Mouse (Mus musculus): ENCODE results near the gene Cep19. TPM values are rescaled to one million over a fixed set of nuclear protein-coding genes. Genes with fewer than 3 reads are reported as not detected.
"Not testable (repeated sequence)": the region's sequence is repeated elsewhere in the genome, so short reads cannot be mapped to it uniquely, and the experiment has no call there.

Gene Cep19
- 31.7 and 31.9 TPM in 2 replicates for polyA plus RNA-seq (2015; fragmentation: Nextera tagmentation; extraction: Ambion mirVana)

GRCm38 (mm10) chr16:32099638-32100150 is at the start of gene Cep19, which contains the start of gene Pigx:
Gene Cep19 (plus strand): TSS chr16:32099800.
Gene Pigx (minus strand): TSS chr16:32099740.
- peak; percentile 98 for ATAC-seq (ENCODE audit: low read depth)
- H3K36me3 ChIP-seq (ENCODE audit: control insufficient read depth, insufficient read depth, low read length): peaks cover 5% of the 10 kb centered on the region; the same call in 1 of the 2 replicates
- H3K9ac ChIP-seq (ENCODE audit: low read length): peak within 1 kb of the TSS; percentile 85
- H3K4me2 ChIP-seq (ENCODE audit: low read depth, low read length): peak within 1 kb of the TSS; percentile 83
- H3K9me3 ChIP-seq (ENCODE audit: control insufficient read depth, low read length): no peaks in the 10 kb centered on the region
- peaks cover 14% of the 10 kb centered on the region for H3K4me1 ChIP-seq (replicated peaks; ENCODE audit: control insufficient read depth, insufficient read depth, low read length)
- H3K4me3 ChIP-seq (ENCODE audit: low read length): peak within 1 kb of the TSS; percentile 70
- H3K27ac ChIP-seq (ENCODE audit: low read length): peak within 1 kb of the TSS; percentile 77
- no peaks in the 10 kb centered on the region for H3K27me3 ChIP-seq (ENCODE audit: control insufficient read depth, insufficient read depth, low read depth, low read length)
- WGBS: 0% methylated on average over 34 of the region's 34 CpGs

GRCm38 (mm10) chr16:32058817-32059216 is 40.8 kb upstream of the Cep19 start:
- no peak overlapping the region for H3K27ac ChIP-seq (ENCODE audit: low read length)
- WGBS: 67% methylated on average over 5 of the region's 5 CpGs
- H3K4me2 ChIP-seq (ENCODE audit: low read depth, low read length): no peak overlapping the region
- no peak overlapping the region for H3K9ac ChIP-seq (ENCODE audit: low read length)
- no peaks in the 10 kb centered on the region for H3K9me3 ChIP-seq (ENCODE audit: control insufficient read depth, low read length)
- H3K36me3 ChIP-seq (ENCODE audit: control insufficient read depth, insufficient read depth, low read length): no peaks in the 10 kb centered on the region
- H3K4me3 ChIP-seq (ENCODE audit: low read length): no peak overlapping the region
- H3K27me3 ChIP-seq (ENCODE audit: control insufficient read depth, insufficient read depth, low read depth, low read length): no peaks in the 10 kb centered on the region
- ATAC-seq (ENCODE audit: low read depth): no peak
- no peaks in the 10 kb centered on the region for H3K4me1 ChIP-seq (replicated peaks; ENCODE audit: control insufficient read depth, insufficient read depth, low read length)

- no peak overlapping the region for H3K4me3 ChIP-seq (ENCODE audit: low read length)
- no peaks in the 10 kb centered on the region for H3K9me3 ChIP-seq (ENCODE audit: control insufficient read depth, low read length)
- no peak overlapping the region for H3K27ac ChIP-seq (ENCODE audit: low read length)
- ATAC-seq (ENCODE audit: low read depth): no peak
- H3K4me2 ChIP-seq (ENCODE audit: low read depth, low read length): no peak overlapping the region
- H3K36me3 ChIP-seq (ENCODE audit: control insufficient read depth, insufficient read depth, low read length): no peaks in the 10 kb centered on the region
- H3K9ac ChIP-seq (ENCODE audit: low read length): no peak overlapping the region
- H3K4me1 ChIP-seq (replicated peaks; ENCODE audit: control insufficient read depth, insufficient read depth, low read length): no peaks in the 10 kb centered on the region
- H3K27me3 ChIP-seq (ENCODE audit: control insufficient read depth, insufficient read depth, low read depth, low read length): no peaks in the 10 kb centered on the region
- 58% methylated on average over 6 of the region's 6 CpGs for WGBS
These were observed 39.6 kb upstream of the Cep19 start for GRCm38 (mm10) chr16:32059840-32060523.

GRCm38 (mm10) chr16:32062226-32062625 is 37.4 kb upstream of the Cep19 start:
- no peak for ATAC-seq (ENCODE audit: low read depth)
- 56% methylated on average over 2 of the region's 2 CpGs for WGBS

GRCm38 (mm10) chr16:32063900-32064299 is 35.7 kb upstream of the Cep19 start:
- peaks cover 1% of the 10 kb centered on the region for H3K4me1 ChIP-seq (replicated peaks; ENCODE audit: control insufficient read depth, insufficient read depth, low read length)
- ATAC-seq (ENCODE audit: low read depth): no peak
- H3K36me3 ChIP-seq (ENCODE audit: control insufficient read depth, insufficient read depth, low read length): no peaks in the 10 kb centered on the region
- H3K27me3 ChIP-seq (ENCODE audit: control insufficient read depth, insufficient read depth, low read depth, low read length): no peaks in the 10 kb centered on the region
- H3K4me3 ChIP-seq (ENCODE audit: low read length): no peak overlapping the region
- H3K4me2 ChIP-seq (ENCODE audit: low read depth, low read length): no peak overlapping the region
- H3K9me3 ChIP-seq (ENCODE audit: control insufficient read depth, low read length): no peaks in the 10 kb centered on the region
- no peak overlapping the region for H3K27ac ChIP-seq (ENCODE audit: low read length)
- no peak overlapping the region for H3K9ac ChIP-seq (ENCODE audit: low read length)
- WGBS: 69% methylated on average over 7 of the region's 7 CpGs

More at GRCm38 (mm10) chr16:32062226-32062625, 37.4 kb upstream of the Cep19 start:
- no peaks in the 10 kb centered on the region for H3K4me1 ChIP-seq (replicated peaks; ENCODE audit: control insufficient read depth, insufficient read depth, low read length)
- no peaks in the 10 kb centered on the region for H3K36me3 ChIP-seq (ENCODE audit: control insufficient read depth, insufficient read depth, low read length)
- H3K9me3 ChIP-seq (ENCODE audit: control insufficient read depth, low read length): no peaks in the 10 kb centered on the region
- H3K27me3 ChIP-seq (ENCODE audit: control insufficient read depth, insufficient read depth, low read depth, low read length): no peaks in the 10 kb centered on the region
- H3K9ac ChIP-seq (ENCODE audit: low read length): no peak overlapping the region
- no peak overlapping the region for H3K27ac ChIP-seq (ENCODE audit: low read length)
- H3K4me3 ChIP-seq (ENCODE audit: low read length): no peak overlapping the region
- H3K4me2 ChIP-seq (ENCODE audit: low read depth, low read length): no peak overlapping the region

- Histone ChIP-seq H3K9me3 (ENCODE audit: control insufficient read depth, low read length) (no peaks in the 10 kb centered on the region), H3K4me2 (ENCODE audit: low read depth, low read length) (no peak overlapping the region), H3K27me3 (ENCODE audit: control insufficient read depth, insufficient read depth, low read depth, low read length) (no peaks in the 10 kb centered on the region), H3K9ac (ENCODE audit: low read length) (no peak overlapping the region), H3K27ac (ENCODE audit: low read length) (no peak overlapping the region), H3K36me3 (ENCODE audit: control insufficient read depth, insufficient read depth, low read length) (no peaks in the 10 kb centered on the region), H3K4me3 (ENCODE audit: low read length) (no peak overlapping the region), H3K4me1 (replicated peaks; ENCODE audit: control insufficient read depth, insufficient read depth, low read length) (peaks cover 3% of the 10 kb centered on the region)
- WGBS: 100% methylated on average over 1 of the region's 1 CpGs
- peak; percentile 15; the same call in 1 of the 2 replicates for ATAC-seq (ENCODE audit: low read depth)
These were observed 32.7 kb upstream of the Cep19 start for GRCm38 (mm10) chr16:32066899-32067298.

GRCm38 (mm10) chr16:32068389-32069300 is 31.0 kb upstream of the Cep19 start:
- no peak overlapping the region for H3K4me2 ChIP-seq (ENCODE audit: low read depth, low read length)
- H3K36me3 ChIP-seq (ENCODE audit: control insufficient read depth, insufficient read depth, low read length): no peaks in the 10 kb centered on the region
- WGBS: 62% methylated on average over 12 of the region's 12 CpGs
- no peaks in the 10 kb centered on the region for H3K27me3 ChIP-seq (ENCODE audit: control insufficient read depth, insufficient read depth, low read depth, low read length)
- no peak overlapping the region for H3K4me3 ChIP-seq (ENCODE audit: low read length)
- no peak overlapping the region for H3K27ac ChIP-seq (ENCODE audit: low read length)
- peaks cover 3% of the 10 kb centered on the region for H3K4me1 ChIP-seq (replicated peaks; ENCODE audit: control insufficient read depth, insufficient read depth, low read length)
- no peak overlapping the region for H3K9ac ChIP-seq (ENCODE audit: low read length)
- no peaks in the 10 kb centered on the region for H3K9me3 ChIP-seq (ENCODE audit: control insufficient read depth, low read length)
- ATAC-seq (ENCODE audit: low read depth): no peak

GRCm38 (mm10) chr16:32070070-32070469 is 29.5 kb upstream of the Cep19 start:
- not testable (repeated sequence) for H3K4me3 ChIP-seq (ENCODE audit: low read length); ATAC-seq (ENCODE audit: low read depth); H3K27me3 ChIP-seq (ENCODE audit: control insufficient read depth, insufficient read depth, low read depth, low read length); H3K4me1 ChIP-seq (replicated peaks; ENCODE audit: control insufficient read depth, insufficient read depth, low read length); H3K36me3 ChIP-seq (ENCODE audit: control insufficient read depth, insufficient read depth, low read length); H3K9me3 ChIP-seq (ENCODE audit: control insufficient read depth, low read length); H3K9ac ChIP-seq (ENCODE audit: low read length); H3K27ac ChIP-seq (ENCODE audit: low read length); H3K4me2 ChIP-seq (ENCODE audit: low read depth, low read length)
- WGBS: 46% methylated on average over 4 of the region's 4 CpGs

- no peaks in the 10 kb centered on the region for H3K9me3 ChIP-seq (ENCODE audit: control insufficient read depth, low read length)
- peaks cover 14% of the 10 kb centered on the region for H3K4me1 ChIP-seq (replicated peaks; ENCODE audit: control insufficient read depth, insufficient read depth, low read length)
- no peaks in the 10 kb centered on the region for H3K36me3 ChIP-seq (ENCODE audit: control insufficient read depth, insufficient read depth, low read length)
- ATAC-seq (ENCODE audit: low read depth): no peak
- H3K27me3 ChIP-seq (ENCODE audit: control insufficient read depth, insufficient read depth, low read depth, low read length): no peaks in the 10 kb centered on the region
- 33% methylated on average over 1 of the region's 1 CpGs for WGBS
- H3K4me2 ChIP-seq (ENCODE audit: low read depth, low read length): no peak overlapping the region
- H3K9ac ChIP-seq (ENCODE audit: low read length): no peak overlapping the region
- H3K27ac ChIP-seq (ENCODE audit: low read length): no peak overlapping the region
- no peak overlapping the region for H3K4me3 ChIP-seq (ENCODE audit: low read length)
These were observed 23.8 kb upstream of the Cep19 start for GRCm38 (mm10) chr16:32075762-32076161.

All from lung, embryonic 16.5 days (tissue).